Mouse (Mus musculus): ENCODE results near the gene Cdk5rap3. TPM values are rescaled to one million over a fixed set of nuclear protein-coding genes. Genes with fewer than 3 reads are reported as not detected.

The Cdk5rap3 gene
- polyA plus RNA-seq (2016; fragmentation: Nextera tagmentation; extraction: Ambion mirVana): 99.3 and 103 TPM in 2 replicates

GRCm38 (mm10) chr11:96916044-96916884, at the start of gene Cdk5rap3:
Gene Cdk5rap3, minus strand, starts transcription at chr11:96916496.
- peak within 1 kb of the TSS; percentile 68 for H3K4me3 ChIP-seq
- peaks cover 15% of the 10 kb centered on the region for H3K36me3 ChIP-seq
- WGBS: under 1% methylated on average over 55 of the region's 55 CpGs
- H3K9me3 ChIP-seq: no peaks in the 10 kb centered on the region
- H3K9ac ChIP-seq: peak within 1 kb of the TSS; percentile 69
- no peak within 1 kb of the TSS for H3K27ac ChIP-seq
- ATAC-seq (ENCODE audit: low FRiP score, low read depth): peak; percentile 97
- H3K4me2 ChIP-seq (replicated peaks): peak within 1 kb of the TSS; percentile 97
- H3K4me1 ChIP-seq: peaks cover 11% of the 10 kb centered on the region
- H3K27me3 ChIP-seq (replicated peaks): no peaks in the 10 kb centered on the region

- Histone ChIP-seq H3K9ac (no peak overlapping the region), H3K4me1 (peaks cover under 1% of the 10 kb centered on the region; the same call in 1 of the 2 replicates), H3K9me3 (no peaks in the 10 kb centered on the region), H3K4me3 (no peak overlapping the region), H3K27me3 (replicated peaks) (no peaks in the 10 kb centered on the region), H3K27ac (no peak overlapping the region), H3K36me3 (peaks cover 41% of the 10 kb centered on the region), H3K4me2 (replicated peaks) (no peak overlapping the region)
- ATAC-seq (ENCODE audit: low FRiP score, low read depth): 0 out of 2 replicates have a peak, but pooled peaks have one; percentile 37
- 20% methylated on average over 8 of the region's 8 CpGs for WGBS
Observed at GRCm38 (mm10) chr11:96963580-96963979, 47.3 kb upstream of the Cdk5rap3 start.

- ATAC-seq (ENCODE audit: low FRiP score, low read depth): no peak
- 92% methylated on average over 10 of the region's 10 CpGs for WGBS
- Histone ChIP-seq H3K9me3 (no peaks in the 10 kb centered on the region), H3K4me3 (no peak overlapping the region), H3K4me1 (no peaks in the 10 kb centered on the region), H3K9ac (no peak overlapping the region), H3K27me3 (replicated peaks) (no peaks in the 10 kb centered on the region), H3K27ac (no peak overlapping the region), H3K4me2 (replicated peaks) (no peak overlapping the region), H3K36me3 (peaks cover 88% of the 10 kb centered on the region)
Observed at GRCm38 (mm10) chr11:96957061-96957805, 40.9 kb upstream of the Cdk5rap3 start.

- H3K4me3 ChIP-seq: no peak overlapping the region
- no peak overlapping the region for H3K9ac ChIP-seq
- peaks cover 88% of the 10 kb centered on the region for H3K36me3 ChIP-seq
- H3K27me3 ChIP-seq (replicated peaks): no peaks in the 10 kb centered on the region
- no peak for ATAC-seq (ENCODE audit: low FRiP score, low read depth)
- no peaks in the 10 kb centered on the region for H3K9me3 ChIP-seq
- 66% methylated on average over 20 of the region's 20 CpGs for WGBS
- H3K4me2 ChIP-seq (replicated peaks): no peak overlapping the region
- no peaks in the 10 kb centered on the region for H3K4me1 ChIP-seq
- no peak overlapping the region for H3K27ac ChIP-seq
Observed at GRCm38 (mm10) chr11:96956009-96956724, 39.9 kb upstream of the Cdk5rap3 start.

GRCm38 (mm10) chr11:96955094-96955493, 38.8 kb upstream of the Cdk5rap3 start:
- no peak overlapping the region for H3K4me2 ChIP-seq (replicated peaks)
- no peaks in the 10 kb centered on the region for H3K27me3 ChIP-seq (replicated peaks)
- no peak overlapping the region for H3K4me3 ChIP-seq
- H3K4me1 ChIP-seq: no peaks in the 10 kb centered on the region
- H3K36me3 ChIP-seq: peaks cover 83% of the 10 kb centered on the region
- H3K27ac ChIP-seq: no peak overlapping the region
- H3K9ac ChIP-seq: no peak overlapping the region
- ATAC-seq (ENCODE audit: low FRiP score, low read depth): no peak
- no peaks in the 10 kb centered on the region for H3K9me3 ChIP-seq
- WGBS: 94% methylated on average over 4 of the region's 4 CpGs

GRCm38 (mm10) chr11:96952896-96953295, 36.6 kb upstream of the Cdk5rap3 start:
- Histone ChIP-seq H3K27ac (no peak overlapping the region), H3K4me3 (no peak overlapping the region), H3K4me2 (replicated peaks) (no peak overlapping the region), H3K4me1 (no peaks in the 10 kb centered on the region), H3K9me3 (no peaks in the 10 kb centered on the region), H3K27me3 (replicated peaks) (no peaks in the 10 kb centered on the region), H3K9ac (no peak overlapping the region), H3K36me3 (peaks cover 67% of the 10 kb centered on the region)
- WGBS: 80% methylated on average over 6 of the region's 6 CpGs
- ATAC-seq (ENCODE audit: low FRiP score, low read depth): no peak

- ATAC-seq (ENCODE audit: low FRiP score, low read depth): no peak
- Histone ChIP-seq H3K27me3 (replicated peaks) (no peaks in the 10 kb centered on the region), H3K4me2 (replicated peaks) (no peak overlapping the region), H3K27ac (no peak overlapping the region), H3K9me3 (no peaks in the 10 kb centered on the region), H3K36me3 (peaks cover 62% of the 10 kb centered on the region), H3K4me1 (no peaks in the 10 kb centered on the region), H3K9ac (no peak overlapping the region), H3K4me3 (no peak overlapping the region)
- 88% methylated on average over 10 of the region's 10 CpGs for WGBS
Observed at GRCm38 (mm10) chr11:96952426-96952825, 36.1 kb upstream of the Cdk5rap3 start.

GRCm38 (mm10) chr11:96950767-96951166, 34.5 kb upstream of the Cdk5rap3 start:
- ATAC-seq (ENCODE audit: low FRiP score, low read depth): no peak
- no peaks in the 10 kb centered on the region for H3K27me3 ChIP-seq (replicated peaks)
- H3K36me3 ChIP-seq: peaks cover 47% of the 10 kb centered on the region
- H3K27ac ChIP-seq: no peak overlapping the region
- H3K9me3 ChIP-seq: no peaks in the 10 kb centered on the region
- H3K4me2 ChIP-seq (replicated peaks): no peak overlapping the region
- WGBS: over 99% methylated on average over 3 of the region's 3 CpGs
- no peak overlapping the region for H3K4me3 ChIP-seq
- no peak overlapping the region for H3K9ac ChIP-seq
- no peaks in the 10 kb centered on the region for H3K4me1 ChIP-seq

GRCm38 (mm10) chr11:96947849-96948248, 31.6 kb upstream of the Cdk5rap3 start:
- no peak overlapping the region for H3K4me2 ChIP-seq (replicated peaks)
- no peak overlapping the region for H3K9ac ChIP-seq
- H3K27me3 ChIP-seq (replicated peaks): no peaks in the 10 kb centered on the region
- 96% methylated on average over 4 of the region's 4 CpGs for WGBS
- H3K27ac ChIP-seq: no peak overlapping the region
- peaks cover 11% of the 10 kb centered on the region for H3K4me1 ChIP-seq
- H3K4me3 ChIP-seq: no peak overlapping the region
- H3K36me3 ChIP-seq: peaks cover 21% of the 10 kb centered on the region
- no peak for ATAC-seq (ENCODE audit: low FRiP score, low read depth)
- H3K9me3 ChIP-seq: no peaks in the 10 kb centered on the region

GRCm38 (mm10) chr11:96946498-96946897, 30.2 kb upstream of the Cdk5rap3 start:
- no peak overlapping the region for H3K27ac ChIP-seq
- WGBS: 89% methylated on average over 9 of the region's 9 CpGs

GRCm38 (mm10) chr11:96944844-96945580, 28.7 kb upstream of the Cdk5rap3 start:
- H3K4me2 ChIP-seq (replicated peaks): peak overlapping the region; percentile 92
- no peak overlapping the region for H3K9ac ChIP-seq
- no peak for ATAC-seq (ENCODE audit: low FRiP score, low read depth)
- H3K4me1 ChIP-seq: peaks cover 11% of the 10 kb centered on the region
- no peaks in the 10 kb centered on the region for H3K36me3 ChIP-seq
- H3K27me3 ChIP-seq (replicated peaks): no peaks in the 10 kb centered on the region
- no peak overlapping the region for H3K27ac ChIP-seq
- no peak overlapping the region; the same call in 1 of the 2 replicates for H3K4me3 ChIP-seq
- 85% methylated on average over 14 of the region's 14 CpGs for WGBS
- H3K9me3 ChIP-seq: no peaks in the 10 kb centered on the region

More at GRCm38 (mm10) chr11:96946498-96946897, 30.2 kb upstream of the Cdk5rap3 start:
- Histone ChIP-seq H3K9ac (no peak overlapping the region), H3K27me3 (replicated peaks) (no peaks in the 10 kb centered on the region), H3K4me2 (replicated peaks) (no peak overlapping the region), H3K9me3 (no peaks in the 10 kb centered on the region), H3K4me3 (no peak overlapping the region), H3K4me1 (peaks cover 11% of the 10 kb centered on the region), H3K36me3 (peaks cover 8% of the 10 kb centered on the region)
- ATAC-seq (ENCODE audit: low FRiP score, low read depth): no peak

Measured in neural tube, embryonic 12.5 days (tissue).